Mouse (Mus musculus) kidney, postnatal 0 days (tissue): Measurements from ENCODE around the gene Rapgefl1. TPM values are rescaled to one million over a fixed set of nuclear protein-coding genes. Genes with fewer than 3 reads are reported as not detected.

ENCODE experiments used
- ATAC-seq: fragments of 200-750 bp; cut with Nextera tagmentation; replicated peaks from 2 replicates; pipeline ENCODE4 v1.8.0; 2017; ENCODE audit warnings: low read depth, moderate number of reproducible peaks, moderate TSS enrichment, moderate library complexity; ENCODE audit not compliant: low FRiP score
- DNase-seq: peaks from one replicate; pipeline ENCODE4 v3.0.0-alpha.2; 2016; ENCODE audit warnings: low spot score
- H3K27ac ChIP-seq: fragments of 300-500 bp; sonication (generic); 2 replicates; pipeline ENCODE4 v1.5.1; 2014; ENCODE audit warnings: mild to moderate bottlenecking
- H3K27me3 ChIP-seq: fragments of 300-500 bp; sonication (generic); 2 replicates; pipeline ENCODE4 v1.6.1; 2014; ENCODE audit warnings: low read length, mixed read lengths; ENCODE audit not compliant: insufficient read depth
- H3K36me3 ChIP-seq: fragments of 300-500 bp; sonication (generic); 2 replicates; pipeline ENCODE4 v1.6.1; 2014; ENCODE audit warnings: low read length, mixed read lengths; ENCODE audit not compliant: insufficient read depth
- H3K4me1 ChIP-seq: fragments of 300-500 bp; sonication (generic); replicated peaks from 2 replicates; pipeline ENCODE4 v1.6.1; 2014; ENCODE audit warnings: antibody characterized with exemption, low read length, mixed read lengths; ENCODE audit not compliant: insufficient read depth
- H3K4me2 ChIP-seq: fragments of 300-500 bp; sonication (generic); 2 replicates; pipeline ENCODE4 v1.6.1; 2014; ENCODE audit warnings: mild to moderate bottlenecking, low read length, moderate library complexity, mixed read lengths
- H3K4me3 ChIP-seq: fragments of 300-500 bp; sonication (generic); replicated peaks from 2 replicates; pipeline ENCODE4 v1.5.1; 2014; ENCODE audit warnings: low read depth, low read length
- H3K9ac ChIP-seq: fragments of 300-500 bp; sonication (generic); 2 replicates; pipeline ENCODE4 v1.6.1; 2014; ENCODE audit warnings: low read depth, low read length
- H3K9me3 ChIP-seq: fragments of 300-500 bp; sonication (generic); replicated peaks from 2 replicates; pipeline ENCODE4 v1.6.1; 2016; ENCODE audit warnings: low read length, inconsistent platforms, mixed read lengths
- CTCF ChIP-seq: IDR thresholded peaks from 2 replicates; pipeline ENCODE4 v1.5.1; 2016; ENCODE audit warnings: antibody characterized with exemption, low read depth, mild to moderate bottlenecking, moderate library complexity
- WGBS: fragments of 180-500 bp; shearing (Covaris S2); extraction: QIAGEN DNeasy Blood & Tissue Kit; methylation state at CpG from one replicate; pipeline ENCODE4 v1.1.7; 2014; 5-methylcytosine and 5-hydroxymethylcytosine counted together
- polyA plus RNA-seq: library from polyadenylated mRNA; unstranded; fragments of >200 nt; fragmentation: Nextera tagmentation; extraction: Ambion mirVana; gene quantifications from 2 replicates; pipeline ENCODE4 v1.2.1, GENCODE M21; 2015

The Rapgefl1 gene
- polyA plus RNA-seq, result 0.77 and 1.0 TPM in 2 replicates

DNA sequence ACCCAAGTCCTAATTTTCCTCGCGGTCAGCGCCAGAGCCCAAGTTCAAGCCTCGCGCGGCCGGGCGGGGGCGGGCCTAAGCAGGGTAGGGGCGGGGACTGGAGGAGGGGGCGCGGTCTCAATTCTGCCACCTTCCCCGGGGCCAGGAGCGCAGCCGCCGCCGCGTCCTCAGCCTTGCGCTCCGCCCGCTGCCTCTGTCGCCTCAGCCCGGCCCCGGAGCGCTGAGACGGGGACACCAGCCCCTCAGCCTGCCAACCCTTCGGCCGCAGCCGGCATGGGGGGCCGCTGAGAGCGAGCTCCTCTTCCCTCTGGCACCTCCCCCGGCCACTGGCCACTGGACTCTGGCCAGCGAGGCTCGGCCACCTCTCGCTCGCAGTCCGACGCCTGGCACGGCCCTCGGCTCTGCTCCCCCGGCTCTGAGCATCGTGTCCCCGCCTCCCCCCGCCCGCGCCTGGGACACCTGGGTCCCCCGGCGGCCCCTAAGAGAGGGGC lies at the start of gene Rapgefl1:
TSS of gene Rapgefl1 (plus strand) at position 135 of the 491 bp plus-strand sequence.
- 2% methylated on average over 43 of the region's 48 CpGs for WGBS
- DNase-seq, result peak; percentile 85
- Histone ChIP-seq H3K27me3 (no peaks in the 10 kb centered on the region), H3K9me3 (no peaks in the 10 kb centered on the region), H3K4me2 (peak within 1 kb of the TSS; percentile 100), H3K27ac (no peak within 1 kb of the TSS), H3K4me3 (peak within 1 kb of the TSS; percentile 53), H3K9ac (peak within 1 kb of the TSS; percentile 55), H3K4me1 (peaks cover 17% of the 10 kb centered on the region), H3K36me3 (peaks cover 24% of the 10 kb centered on the region)
- TF ChIP-seq CTCF, result no peak
- peak; percentile 83 for ATAC-seq

DNA sequence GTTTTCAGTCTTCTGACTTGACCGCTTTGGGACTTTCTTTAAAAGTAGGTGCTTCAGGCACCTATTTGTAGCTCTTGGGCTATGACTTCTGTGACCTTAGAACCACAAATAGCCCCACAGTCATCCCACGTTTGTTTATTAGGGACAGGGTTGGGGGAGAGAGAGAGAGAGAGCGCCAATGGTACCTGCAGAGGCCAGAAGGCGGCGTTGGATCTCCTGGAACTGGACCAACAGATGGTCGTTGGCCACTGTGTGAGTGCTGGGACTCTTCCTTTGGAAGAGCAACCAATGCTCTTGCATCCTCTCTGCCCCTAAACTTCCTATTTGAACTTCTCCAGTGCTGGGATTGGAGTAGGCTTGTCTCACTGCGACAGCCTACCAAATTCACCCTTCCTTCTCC lies 49.4 kb upstream of the Rapgefl1 start:
- peaks cover 50% of the 10 kb centered on the region for H3K4me1 ChIP-seq
- no peaks in the 10 kb centered on the region for H3K36me3 ChIP-seq
- no peaks in the 10 kb centered on the region for H3K27me3 ChIP-seq
- no peak for TF ChIP-seq CTCF
- no peak overlapping the region for H3K4me3 ChIP-seq
- WGBS, result 29% methylated on average over 7 of the region's 7 CpGs
- DNase-seq, result no peak
- H3K4me2 ChIP-seq, result peak overlapping the region; percentile 53; the same call in 1 of the 2 replicates
- H3K9me3 ChIP-seq, result no peaks in the 10 kb centered on the region
- ATAC-seq, result no peak
- peak overlapping the region; percentile 99 for H3K27ac ChIP-seq
- no peak overlapping the region for H3K9ac ChIP-seq

DNA sequence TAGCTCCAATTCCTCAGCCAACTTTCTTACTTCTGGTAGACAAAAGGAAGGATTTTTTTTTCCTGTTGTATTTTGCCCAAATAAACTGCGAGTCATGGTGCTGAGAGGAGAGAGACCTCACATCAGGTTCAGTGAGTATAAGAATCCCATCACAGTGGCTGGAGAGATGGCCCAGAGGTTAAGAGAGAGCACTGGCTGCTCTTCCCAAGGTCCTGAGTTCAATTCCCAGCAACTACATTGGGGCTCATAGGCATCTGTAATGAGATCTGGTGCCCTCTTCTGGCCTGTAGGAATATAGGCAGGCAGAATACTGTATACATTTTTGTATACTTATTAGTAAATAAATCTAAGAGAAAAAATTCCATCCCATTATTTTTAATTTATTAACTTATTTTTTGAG lies 48.9 kb upstream of the Rapgefl1 start:
- Histone ChIP-seq H3K4me3 (no peak overlapping the region), H3K4me2 (0 out of 2 replicates have a peak overlapping the region, but pooled peaks have one; percentile 53), H3K4me1 (peaks cover 46% of the 10 kb centered on the region), H3K36me3 (no peaks in the 10 kb centered on the region), H3K9ac (no peak overlapping the region), H3K9me3 (no peaks in the 10 kb centered on the region), H3K27me3 (no peaks in the 10 kb centered on the region), H3K27ac (peak overlapping the region; percentile 99)
- peak; percentile 71 for TF ChIP-seq CTCF
- DNase-seq (peak; percentile 56), ATAC-seq (no peak)
- 85% methylated on average over 1 of the region's 1 CpGs for WGBS

DNA sequence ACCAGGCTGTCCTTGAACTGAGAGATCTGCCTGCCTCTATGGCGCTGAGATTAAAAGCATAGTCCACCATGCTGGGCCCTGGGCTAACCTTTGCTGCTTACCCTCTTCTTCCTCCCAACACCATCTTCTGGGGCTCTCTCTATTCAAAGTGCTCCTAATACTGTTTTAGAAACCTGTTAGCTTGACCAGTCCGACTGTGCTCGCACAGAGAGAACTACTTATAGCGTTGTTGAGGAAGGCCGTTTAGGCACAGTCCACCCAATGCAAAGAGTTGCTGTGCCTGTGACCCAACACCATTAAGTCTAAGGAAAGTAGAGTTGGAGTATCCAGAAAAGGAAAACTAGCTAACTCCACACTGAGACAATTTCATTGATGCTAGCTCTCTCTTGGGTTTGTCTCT lies 48.4 kb upstream of the Rapgefl1 start:
- DNase-seq (no peak), ATAC-seq (no peak)
- Histone ChIP-seq H3K27me3 (no peaks in the 10 kb centered on the region), H3K4me1 (peaks cover 41% of the 10 kb centered on the region), H3K36me3 (no peaks in the 10 kb centered on the region), H3K9ac (no peak overlapping the region), H3K4me2 (peak overlapping the region; percentile 91; the same call in 1 of the 2 replicates), H3K4me3 (no peak overlapping the region), H3K9me3 (no peaks in the 10 kb centered on the region), H3K27ac (peak overlapping the region; percentile 80)
- whole genome bisulfite sequencing, result 94% methylated on average over 5 of the region's 5 CpGs
- no peak for TF ChIP-seq CTCF

DNA sequence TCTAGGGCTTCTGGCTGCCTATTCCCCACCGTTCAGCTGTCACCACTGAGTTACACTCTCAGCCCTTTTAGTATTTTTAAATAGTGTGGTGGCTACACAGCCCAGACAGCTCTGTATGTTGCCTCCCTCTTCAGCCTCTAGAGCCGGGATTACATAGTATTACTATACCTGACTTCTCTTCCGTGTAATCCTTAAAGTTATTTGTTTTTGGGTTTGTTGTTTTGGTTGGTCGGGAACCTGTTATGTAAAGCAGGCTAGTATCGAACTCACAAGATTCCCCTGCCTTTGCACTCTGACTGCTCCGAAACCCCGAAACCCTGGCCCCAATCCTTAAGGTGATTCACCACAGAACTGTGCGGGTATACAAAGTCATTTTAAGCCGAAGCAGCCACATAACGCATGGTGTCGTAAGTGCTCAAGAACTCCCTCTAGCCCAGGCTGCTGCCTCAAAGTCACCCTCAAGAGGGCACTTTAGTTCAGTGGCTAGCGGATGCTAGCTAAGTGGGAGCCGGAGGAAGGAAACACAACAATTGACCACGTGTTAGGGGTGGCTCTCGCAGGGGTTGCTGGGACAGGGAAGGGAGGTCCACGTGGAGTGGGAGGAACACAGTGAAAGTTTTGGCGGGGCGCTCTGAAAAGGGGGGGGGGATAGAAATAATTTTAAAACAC lies 47.9 kb upstream of the Rapgefl1 start:
- DNase-seq (peak; percentile 99), ATAC-seq (peak; percentile 71)
- Histone ChIP-seq H3K27me3 (no peaks in the 10 kb centered on the region), H3K36me3 (no peaks in the 10 kb centered on the region), H3K27ac (peak overlapping the region; percentile 80), H3K9ac (peak overlapping the region; percentile 60; the same call in 1 of the 2 replicates), H3K4me1 (peaks cover 40% of the 10 kb centered on the region), H3K4me3 (peak overlapping the region; percentile 44), H3K4me2 (peak overlapping the region; percentile 91), H3K9me3 (no peaks in the 10 kb centered on the region)
- WGBS, result 8% methylated on average over 18 of the region's 18 CpGs
- TF ChIP-seq CTCF, result peak; percentile 89

DNA sequence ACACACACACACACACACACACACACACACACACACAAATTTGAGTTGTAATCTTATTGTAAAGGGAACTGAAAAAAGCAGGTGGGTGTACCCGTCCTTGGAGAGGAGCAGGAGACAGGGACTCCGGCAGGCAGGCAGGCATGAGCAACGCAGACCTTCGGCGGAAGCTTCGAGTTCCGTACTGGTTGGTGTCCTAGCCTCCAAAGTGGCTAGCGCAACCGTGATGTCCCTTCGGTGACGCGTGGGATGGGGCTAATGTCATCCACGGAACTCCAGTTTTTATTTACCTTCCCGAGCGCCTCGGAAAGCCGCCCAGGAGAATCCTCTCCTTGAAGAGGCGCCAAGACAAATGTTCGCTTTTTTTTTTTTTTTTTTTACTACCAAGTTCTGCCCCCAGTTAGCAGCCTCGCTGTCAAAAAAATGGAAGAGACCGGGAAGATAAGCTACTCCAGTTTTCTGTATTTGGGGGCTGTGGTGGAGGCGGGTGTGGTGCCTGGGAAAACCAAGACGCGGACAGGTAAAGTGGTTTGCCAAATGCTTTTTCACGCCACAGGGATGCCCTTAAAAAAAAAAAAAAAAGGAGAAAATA lies 47.3 kb upstream of the Rapgefl1 start:
- ATAC-seq, result no peak
- TF ChIP-seq CTCF, result no peak

More for the DNA sequence above, 47.3 kb upstream of the Rapgefl1 start:
- Histone ChIP-seq H3K36me3 (no peaks in the 10 kb centered on the region), H3K4me1 (peaks cover 39% of the 10 kb centered on the region), H3K4me3 (peak overlapping the region; percentile 44), H3K9ac (peak overlapping the region; percentile 60), H3K9me3 (no peaks in the 10 kb centered on the region), H3K27ac (peak overlapping the region; percentile 77), H3K4me2 (peak overlapping the region; percentile 91), H3K27me3 (no peaks in the 10 kb centered on the region)
- no peak for DNase-seq
- WGBS, result under 1% methylated on average over 25 of the region's 25 CpGs
